Mouse (Mus musculus) intestine, embryonic 16.5 days (tissue): Measurements from ENCODE around the gene Fbp1. TPM values are rescaled to one million over a fixed set of nuclear protein-coding genes. Genes with fewer than 3 reads are reported as not detected.

Source experiments
- ATAC-seq: fragments of 200-750 bp; cut with Nextera tagmentation; 2 replicates; pipeline ENCODE4 v1.8.0; 2017; ENCODE audit warnings: moderate TSS enrichment, moderate library complexity
- H3K27ac ChIP-seq: fragments of 300-500 bp; sonication (generic); 2 replicates; pipeline ENCODE4 v1.5.1; 2014; ENCODE audit warnings: mild to moderate bottlenecking, low read length
- H3K27me3 ChIP-seq: fragments of 300-500 bp; sonication (generic); replicated peaks from 2 replicates; pipeline ENCODE4 v1.6.1; 2014; ENCODE audit warnings: low read length, control low read depth, mixed read lengths; ENCODE audit not compliant: control insufficient read depth, insufficient read depth
- H3K36me3 ChIP-seq: fragments of 300-500 bp; sonication (generic); 2 replicates; pipeline ENCODE4 v1.6.1; 2014; ENCODE audit warnings: low read length, control low read depth; ENCODE audit not compliant: control insufficient read depth, insufficient read depth
- H3K4me1 ChIP-seq: fragments of 300-500 bp; sonication (generic); 2 replicates; pipeline ENCODE4 v1.6.1; 2014; ENCODE audit warnings: low read length, control low read depth, mixed read lengths; ENCODE audit not compliant: control insufficient read depth, insufficient read depth
- H3K4me2 ChIP-seq: fragments of 300-500 bp; sonication (generic); 2 replicates; pipeline ENCODE4 v1.6.1; 2014; ENCODE audit warnings: low read depth, low read length, control low read depth
- H3K4me3 ChIP-seq: fragments of 300-500 bp; sonication (generic); 2 replicates; pipeline ENCODE4 v1.5.1; 2014; ENCODE audit warnings: mild to moderate bottlenecking, low read length
- H3K9ac ChIP-seq: fragments of 300-500 bp; sonication (generic); 2 replicates; pipeline ENCODE4 v1.6.1; 2014; ENCODE audit warnings: low read depth, low read length
- H3K9me3 ChIP-seq: fragments of 300-500 bp; sonication (generic); 2 replicates; pipeline ENCODE4 v1.6.1; 2016; ENCODE audit warnings: low read length, control low read depth; ENCODE audit not compliant: control insufficient read depth
- WGBS: fragments of 180-500 bp; shearing (Covaris S2); extraction: QIAGEN DNeasy Blood & Tissue Kit; methylation state at CpG from one replicate; pipeline ENCODE4 v1.1.7; 2014; 5-methylcytosine and 5-hydroxymethylcytosine counted together
- polyA plus RNA-seq: library from polyadenylated mRNA; unstranded; fragments of >200 nt; fragmentation: Nextera tagmentation; extraction: Ambion mirVana; gene quantifications from 2 replicates; pipeline ENCODE4 v1.2.1, GENCODE M21; 2015

Gene Fbp1
- polyA plus RNA-seq, 1 experiment from 2014 or later = 6.3 TPM

DNA sequence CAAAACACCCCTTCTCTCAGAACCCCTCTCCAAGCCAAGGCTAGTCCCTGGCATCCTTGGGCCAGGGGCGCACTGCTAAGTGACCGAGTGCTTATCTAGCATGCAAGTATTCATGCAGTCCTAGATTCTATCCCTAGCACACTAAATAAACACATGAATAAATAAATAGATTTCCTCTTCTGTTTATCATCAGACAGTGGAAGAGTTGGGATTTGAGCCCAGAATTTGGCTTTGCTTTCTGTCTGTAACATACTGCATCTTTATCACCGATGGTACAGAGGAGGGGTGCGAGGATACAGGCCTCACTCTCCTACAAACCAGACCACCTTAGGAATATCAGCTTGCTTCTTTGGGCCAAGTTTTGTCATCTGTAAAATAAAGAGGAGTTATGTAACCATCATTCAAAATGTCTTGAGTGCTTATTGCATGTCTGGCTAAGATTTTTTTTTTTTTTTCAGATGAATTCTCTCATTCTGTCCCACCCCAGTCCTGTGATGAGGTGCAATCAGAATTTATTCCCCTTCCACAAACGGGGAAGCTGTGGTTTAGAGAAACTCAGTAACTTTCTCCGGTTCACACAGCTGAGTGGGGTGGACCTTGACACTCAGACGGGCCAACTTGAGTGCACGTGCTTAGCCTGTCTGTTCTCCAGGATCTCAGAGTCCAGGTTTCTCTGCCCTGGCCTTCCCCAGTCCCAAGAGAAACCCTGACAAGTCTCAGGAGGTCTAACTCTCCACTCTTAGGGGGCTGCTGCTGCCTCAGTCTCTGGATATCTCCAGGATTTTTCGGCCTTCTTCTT lies 5.2 kb upstream of the Fbp1 start:
- H3K4me2 ChIP-seq = no peak overlapping the region
- H3K4me1 ChIP-seq = no peaks in the 10 kb centered on the region
- H3K27ac ChIP-seq = peak overlapping the region; percentile 63; the same call in 1 of the 2 replicates
- WGBS = 66% methylated on average over 9 of the region's 9 CpGs
- no peak overlapping the region for H3K4me3 ChIP-seq
- no peak overlapping the region for H3K9ac ChIP-seq
- H3K9me3 ChIP-seq = no peaks in the 10 kb centered on the region
- ATAC-seq = peak; percentile 88
- H3K27me3 ChIP-seq = no peaks in the 10 kb centered on the region
- no peaks in the 10 kb centered on the region for H3K36me3 ChIP-seq

- Histone ChIP-seq H3K36me3 (no peaks in the 10 kb centered on the region), H3K27ac (no peak overlapping the region), H3K4me3 (no peak overlapping the region), H3K9ac (no peak overlapping the region), H3K4me2 (no peak overlapping the region), H3K4me1 (0 out of 2 replicates have a peak, but pooled peaks cover 5% of the 10 kb centered on the region), H3K27me3 (0 out of 2 replicates have a peak, but pooled peaks cover 2% of the 10 kb centered on the region), H3K9me3 (no peaks in the 10 kb centered on the region)
- WGBS = 75% methylated on average over 2 of the region's 2 CpGs
- ATAC-seq = no peak
These were observed 1.2 kb upstream of the Fbp1 start for GRCm38 (mm10) chr13:62889311-62889710.

DNA sequence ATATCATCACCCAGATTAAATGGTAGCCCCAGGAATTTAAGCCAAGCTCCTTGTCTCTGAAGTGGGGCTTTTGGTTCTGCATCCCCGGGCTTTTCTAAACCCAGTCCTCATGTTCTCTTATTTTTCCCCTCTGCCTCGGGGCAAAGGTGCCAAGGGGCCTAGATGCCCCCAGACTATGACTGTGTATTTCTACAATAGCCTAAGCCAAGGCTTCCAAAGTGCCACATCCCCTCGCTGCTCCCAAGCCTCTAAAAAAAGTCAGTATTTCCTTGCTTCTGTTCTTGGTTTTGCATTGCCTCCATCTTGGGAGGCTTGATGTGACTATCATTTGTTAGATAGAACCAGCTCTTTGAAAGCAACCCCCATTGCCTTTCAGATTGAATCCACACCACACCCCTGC lies 3.5 kb downstream of the Fbp1 start:
- no peaks in the 10 kb centered on the region for H3K36me3 ChIP-seq
- 89% methylated on average over 3 of the region's 3 CpGs for WGBS
- H3K4me3 ChIP-seq = no peak overlapping the region
- H3K27ac ChIP-seq = no peak overlapping the region
- H3K9ac ChIP-seq = no peak overlapping the region
- 0 out of 2 replicates have a peak, but pooled peaks cover 2% of the 10 kb centered on the region for H3K27me3 ChIP-seq
- ATAC-seq = no peak
- H3K4me1 ChIP-seq = 0 out of 2 replicates have a peak, but pooled peaks cover 8% of the 10 kb centered on the region
- H3K4me2 ChIP-seq = no peak overlapping the region
- no peaks in the 10 kb centered on the region for H3K9me3 ChIP-seq

- Histone ChIP-seq H3K27me3 (0 out of 2 replicates have a peak, but pooled peaks cover 2% of the 10 kb centered on the region), H3K4me1 (0 out of 2 replicates have a peak, but pooled peaks cover 8% of the 10 kb centered on the region), H3K4me3 (no peak overlapping the region), H3K27ac (no peak overlapping the region), H3K9ac (no peak overlapping the region), H3K4me2 (no peak overlapping the region), H3K9me3 (no peaks in the 10 kb centered on the region), H3K36me3 (no peaks in the 10 kb centered on the region)
- no peak for ATAC-seq
- 92% methylated on average over 9 of the region's 9 CpGs for WGBS
These were observed 4.2 kb downstream of the Fbp1 start for GRCm38 (mm10) chr13:62883925-62884324.

DNA sequence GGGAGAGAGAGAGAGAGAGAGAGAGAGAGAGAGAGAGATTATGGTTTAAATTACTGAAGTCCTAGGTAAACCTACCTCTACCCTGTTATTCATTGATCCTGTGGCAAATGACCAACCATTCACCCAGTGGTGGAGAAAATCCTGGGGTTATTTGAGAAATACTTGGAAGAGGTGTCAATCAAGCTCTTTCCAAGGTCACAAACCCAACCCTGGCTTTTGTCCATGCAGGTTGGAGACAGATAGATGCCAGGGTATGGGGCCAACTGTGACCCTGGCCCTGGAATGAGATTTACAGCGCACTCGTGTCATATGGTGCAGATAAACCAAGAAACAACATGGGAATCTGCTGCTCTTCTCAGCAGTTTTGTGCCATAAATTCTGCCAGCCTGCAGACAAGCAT lies 4.6 kb downstream of the Fbp1 start:
- Histone ChIP-seq H3K4me1 (0 out of 2 replicates have a peak, but pooled peaks cover 8% of the 10 kb centered on the region), H3K9ac (no peak overlapping the region), H3K4me3 (no peak overlapping the region), H3K4me2 (no peak overlapping the region), H3K27me3 (0 out of 2 replicates have a peak, but pooled peaks cover 2% of the 10 kb centered on the region), H3K36me3 (no peaks in the 10 kb centered on the region), H3K9me3 (no peaks in the 10 kb centered on the region), H3K27ac (no peak overlapping the region)
- ATAC-seq = no peak
- 65% methylated on average over 2 of the region's 2 CpGs for WGBS

DNA sequence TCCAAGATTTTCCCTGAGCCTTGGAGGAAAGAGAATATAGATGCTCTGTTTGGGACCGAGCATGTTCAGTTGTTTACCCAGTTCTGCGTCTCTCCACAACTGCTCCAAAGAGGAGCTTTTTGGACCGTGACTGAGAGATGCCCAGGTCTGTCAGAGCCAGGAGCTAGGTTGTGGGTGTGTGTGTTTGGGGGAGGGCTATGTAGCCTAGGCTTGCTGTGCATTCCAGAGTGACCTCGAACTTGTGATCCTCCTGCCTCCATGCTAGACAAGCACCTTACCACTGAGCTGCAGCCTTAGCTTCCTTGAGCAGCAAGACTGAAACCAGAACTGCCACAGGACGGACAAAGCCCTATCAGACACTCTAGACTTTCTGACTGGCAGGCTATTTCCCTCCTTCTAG lies 5.2 kb downstream of the Fbp1 start:
- H3K9ac ChIP-seq = no peak overlapping the region
- no peaks in the 10 kb centered on the region for H3K9me3 ChIP-seq
- 0 out of 2 replicates have a peak, but pooled peaks cover 2% of the 10 kb centered on the region for H3K27me3 ChIP-seq
- H3K4me2 ChIP-seq = no peak overlapping the region
- no peaks in the 10 kb centered on the region for H3K36me3 ChIP-seq
- H3K4me1 ChIP-seq = 0 out of 2 replicates have a peak, but pooled peaks cover 6% of the 10 kb centered on the region
- no peak overlapping the region for H3K27ac ChIP-seq
- ATAC-seq = no peak
- WGBS = 77% methylated on average over 5 of the region's 5 CpGs
- H3K4me3 ChIP-seq = no peak overlapping the region

DNA sequence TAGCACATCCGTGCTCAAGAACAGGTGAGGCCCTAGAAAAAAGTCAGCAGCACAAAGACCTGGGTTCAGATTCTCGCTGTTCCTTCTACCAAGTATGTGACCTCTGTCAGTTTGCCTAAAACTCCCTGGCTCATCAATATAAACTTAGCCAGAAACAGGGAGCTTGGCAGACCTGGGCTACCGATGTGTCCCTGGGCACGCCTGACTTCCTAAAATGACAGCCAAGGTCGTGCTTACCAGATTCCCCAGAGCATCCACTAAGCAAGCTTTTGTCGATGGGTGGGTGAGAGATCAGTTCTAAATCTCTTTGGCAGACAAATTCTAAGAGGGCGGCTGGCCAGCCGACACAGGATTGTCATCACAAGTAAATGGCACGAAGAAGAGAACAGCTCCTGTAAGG lies 6.7 kb downstream of the Fbp1 start:
- 81% methylated on average over 9 of the region's 9 CpGs for WGBS
- no peak overlapping the region for H3K4me3 ChIP-seq
- H3K9me3 ChIP-seq = no peaks in the 10 kb centered on the region
- 0 out of 2 replicates have a peak, but pooled peaks cover 2% of the 10 kb centered on the region for H3K4me1 ChIP-seq
- H3K9ac ChIP-seq = no peak overlapping the region
- no peaks in the 10 kb centered on the region for H3K27me3 ChIP-seq
- no peak for ATAC-seq
- H3K27ac ChIP-seq = no peak overlapping the region
- H3K4me2 ChIP-seq = no peak overlapping the region
- no peaks in the 10 kb centered on the region for H3K36me3 ChIP-seq

- Histone ChIP-seq H3K9ac (no peak overlapping the region), H3K27me3 (no peaks in the 10 kb centered on the region), H3K4me2 (no peak overlapping the region), H3K9me3 (no peaks in the 10 kb centered on the region), H3K27ac (no peak overlapping the region), H3K4me1 (0 out of 2 replicates have a peak, but pooled peaks cover 2% of the 10 kb centered on the region), H3K4me3 (no peak overlapping the region), H3K36me3 (no peaks in the 10 kb centered on the region)
- ATAC-seq = no peak
- WGBS = 53% methylated on average over 8 of the region's 8 CpGs
These were observed 8.1 kb downstream of the Fbp1 start for GRCm38 (mm10) chr13:62879831-62880615.

DNA sequence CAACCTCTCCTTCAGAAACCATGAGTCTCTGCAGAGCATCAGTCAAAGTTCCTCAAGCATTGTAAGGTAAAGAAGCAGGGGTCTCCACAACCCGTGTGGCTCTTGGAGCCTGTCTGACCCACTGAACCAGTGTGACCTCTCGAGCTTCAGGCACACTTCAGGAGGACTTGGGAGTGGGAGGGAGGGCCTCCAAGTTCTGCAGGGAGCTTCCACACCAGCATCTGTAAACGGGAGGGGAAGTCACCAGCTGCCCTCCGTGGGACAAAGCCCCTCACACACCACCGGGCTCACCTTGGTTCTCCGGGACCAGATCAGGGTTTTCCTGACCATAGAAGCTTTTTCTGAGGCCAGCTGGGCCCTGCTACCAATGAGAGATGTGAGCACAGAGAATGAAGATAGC lies 8.7 kb downstream of the Fbp1 start:
- no peak overlapping the region for H3K9ac ChIP-seq
- no peak overlapping the region for H3K4me2 ChIP-seq
- 0 out of 2 replicates have a peak, but pooled peaks cover 2% of the 10 kb centered on the region for H3K4me1 ChIP-seq
- H3K27me3 ChIP-seq = no peaks in the 10 kb centered on the region
- no peaks in the 10 kb centered on the region for H3K9me3 ChIP-seq
- no peak overlapping the region for H3K27ac ChIP-seq
- H3K36me3 ChIP-seq = no peaks in the 10 kb centered on the region
- WGBS = 49% methylated on average over 6 of the region's 6 CpGs
- no peak overlapping the region for H3K4me3 ChIP-seq
- ATAC-seq = no peak
